Mouse (Mus musculus) liver, embryonic 14.5 days (tissue): ENCODE results near the gene Gm9507.

ENCODE experiments used
- CTCF ChIP-seq: IDR thresholded peaks from 2 replicates; pipeline ENCODE4 v1.5.1; 2016; ENCODE audit warnings: antibody characterized with exemption, low read depth, control low read depth
- EP300 ChIP-seq: IDR thresholded peaks from 2 replicates; pipeline ENCODE4 v1.6.1; 2016; ENCODE audit warnings: antibody characterized with exemption, low read depth

DNA sequence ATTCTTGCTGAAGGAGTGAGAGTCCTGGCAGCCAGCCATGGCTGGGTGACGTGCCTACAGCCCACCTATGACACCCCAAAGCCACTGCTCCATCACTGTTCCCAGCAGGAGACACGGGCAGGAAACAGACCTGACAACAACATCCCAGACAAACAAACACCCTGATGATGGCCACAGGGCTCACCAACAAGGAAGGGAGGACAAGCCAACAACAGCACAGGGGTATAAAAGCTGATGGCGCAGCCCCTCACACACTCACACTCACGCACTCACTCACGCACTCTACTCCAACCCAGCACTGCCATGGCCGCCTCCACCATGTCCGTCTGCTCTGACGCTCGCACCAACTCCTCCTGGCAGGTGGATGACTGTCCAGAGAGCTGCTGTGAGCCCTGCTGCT, 40.9 kb upstream of the Gm9507 start, which contains the start of gene Gm10318:
- TF ChIP-seq EP300 (no peak), CTCF (no peak)
